Mouse (Mus musculus) ES-Bruce4 (cell line): Measurements from ENCODE around the gene Med13l.

Experiments used
- CTCF ChIP-seq: IDR thresholded peaks from one replicate; pipeline ENCODE4 v1.8.1; 2011; ENCODE audit warnings: low read depth, low read length
- EP300 ChIP-seq: IDR thresholded peaks from 2 replicates; pipeline ENCODE4 v1.6.1; 2011; ENCODE audit warnings: low read depth, low read length; ENCODE audit not compliant: insufficient read depth
- POLR2A ChIP-seq: IDR thresholded peaks from one replicate; pipeline ENCODE4 v1.8.1; 2011; ENCODE audit warnings: low read length; ENCODE audit not compliant: insufficient read depth

DNA sequence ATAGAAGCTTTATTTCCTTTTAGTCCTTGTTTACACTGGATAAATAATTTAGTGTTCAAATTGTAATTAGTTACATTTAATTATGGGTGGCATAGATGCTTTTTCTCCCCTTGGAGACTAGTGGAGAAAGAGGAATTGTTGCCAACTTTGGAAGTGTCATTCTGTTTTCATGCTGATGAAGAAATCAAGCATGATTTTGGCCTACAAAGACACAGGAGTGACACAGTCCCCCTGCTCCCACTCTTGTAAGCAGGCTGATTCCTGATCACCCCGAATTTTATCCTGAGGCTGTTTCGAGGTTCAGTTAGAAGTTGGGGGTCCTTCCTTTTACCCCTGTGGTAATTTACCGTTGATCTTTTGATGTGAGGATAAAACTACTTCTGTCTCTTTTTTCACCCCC, 1.7 kb downstream of the Med13l start:
- no peak for TF ChIP-seq EP300
- no peak for TF ChIP-seq POLR2A
- no peak for TF ChIP-seq CTCF
